Mouse (Mus musculus): Measurements from ENCODE around the gene Zfp747. TPM values are rescaled to one million over a fixed set of nuclear protein-coding genes. Genes with fewer than 3 reads are reported as not detected.

Zfp747 gene
- total RNA-seq, 1 experiment from 2014 or later: 8.7 TPM

- DNase-seq: no peak
Observed at GRCm38 (mm10) chr7:127333240-127333639, 42.6 kb downstream of the Zfp747 start.

GRCm38 (mm10) chr7:127326685-127327084 lies 49.2 kb downstream of the Zfp747 start:
- DNase-seq: no peak

DNA sequence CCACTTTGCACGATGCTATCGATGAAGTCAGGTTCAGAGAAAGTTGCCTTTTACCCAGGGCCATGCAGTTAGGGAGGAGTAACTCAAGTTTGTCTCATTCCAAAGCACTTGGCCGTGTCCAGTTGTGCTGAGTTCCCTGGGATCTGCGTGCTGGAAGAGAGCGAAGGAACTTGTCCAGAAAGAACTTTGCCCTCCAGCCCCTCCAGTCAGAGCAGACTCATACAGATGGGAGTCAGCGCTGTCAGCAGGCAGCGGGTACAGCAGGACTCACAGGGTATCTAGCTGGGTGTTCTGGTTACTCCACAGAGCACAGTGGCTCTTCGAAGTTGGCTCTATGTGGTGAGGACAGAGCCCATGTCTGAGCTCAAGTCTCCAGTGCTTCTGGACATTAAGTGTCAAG lies 50.3 kb downstream of the Zfp747 start:
- DNase-seq: no peak

DNA sequence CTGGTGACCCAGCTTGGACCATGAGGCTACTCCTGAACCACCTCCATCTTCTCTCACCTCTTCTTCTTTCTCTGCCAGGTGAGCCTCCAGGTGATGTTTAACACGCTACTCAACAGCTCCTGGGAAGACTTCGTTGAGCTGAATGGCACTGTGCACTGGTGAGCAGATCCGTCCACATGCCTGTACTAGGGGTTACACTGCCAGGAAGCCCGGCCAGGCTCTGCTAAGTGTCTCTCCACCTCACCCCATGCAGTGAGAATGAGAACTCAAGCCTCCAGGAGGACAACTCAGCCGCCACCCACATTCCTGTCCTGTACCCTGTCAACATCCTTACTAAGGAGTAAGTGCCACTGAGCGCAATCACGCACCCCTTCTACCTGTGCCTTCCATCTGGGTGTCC lies 50.9 kb downstream of the Zfp747 start:
- DNase-seq: no peak

Other genes with a start within 250 kb of the Zfp747 start
- gene Spn, start 238.2 kb downstream of the Zfp747 start, total RNA-seq (2021): 1.4 and 7.9 TPM in 2 replicates
- 50.9 and 55.4 TPM in 2 replicates for gene Cd2bp2, start 180.0 kb downstream of the Zfp747 start, total RNA-seq (2021)
- gene Tbc1d10b, start 167.6 kb downstream of the Zfp747 start, total RNA-seq (2021): 38.9 and 45.6 TPM in 2 replicates
- 4.3 and 4.9 TPM in 2 replicates for gene Mylpf, start 167.2 kb downstream of the Zfp747 start, total RNA-seq (2021)
- gene Zfp553, start 143.0 kb downstream of the Zfp747 start, total RNA-seq (2021): 10.0 and 13.8 TPM in 2 replicates
- 11.2 and 35.8 TPM in 2 replicates for gene Sept1, start 142.9 kb downstream of the Zfp747 start, total RNA-seq (2021)
- gene Zfp771, start 131.8 kb downstream of the Zfp747 start, total RNA-seq (2021): 25.9 and 28.1 TPM in 2 replicates
- 48.3 and 57.5 TPM in 2 replicates for gene Dctpp1, start 115.3 kb downstream of the Zfp747 start, total RNA-seq (2021)
- 147 and 187 TPM in 2 replicates for gene Sephs2, start 102.0 kb downstream of the Zfp747 start, total RNA-seq (2021)
- 2.2 and 8.8 TPM in 2 replicates for gene Itgal, start 79.8 kb downstream of the Zfp747 start, total RNA-seq (2021)
- 31.2 and 33.3 TPM in 2 replicates for gene Zfp768, start 30.5 kb downstream of the Zfp747 start, total RNA-seq (2021)
- 3.3 and 5.3 TPM in 2 replicates for gene 9130019O22Rik, start 11.1 kb upstream of the Zfp747 start, total RNA-seq (2021)
- 8.5 and 9.4 TPM in 2 replicates for gene E430018J23Rik, start 17.6 kb upstream of the Zfp747 start, total RNA-seq (2021)
- gene Zfp764, start 30.8 kb upstream of the Zfp747 start, total RNA-seq (2021): 6.4 and 6.8 TPM in 2 replicates
- gene Zfp688, start 46.0 kb upstream of the Zfp747 start, total RNA-seq (2021): 8.9 and 11.9 TPM in 2 replicates
- gene Zfp689, start 73.1 kb upstream of the Zfp747 start, total RNA-seq (2021): 3.5 and 5.0 TPM in 2 replicates
- gene Prr14, start 83.6 kb upstream of the Zfp747 start, total RNA-seq (2021): 42.0 and 51.8 TPM in 2 replicates
- gene Fbrs, start 103.1 kb upstream of the Zfp747 start, total RNA-seq (2021): 61.8 and 76.5 TPM in 2 replicates
- gene Srcap, start 135.9 kb upstream of the Zfp747 start, total RNA-seq (2021): 88.8 and 95.3 TPM in 2 replicates
- 21.9 and 23.8 TPM in 2 replicates for gene Gm42715, start 143.5 kb upstream of the Zfp747 start, total RNA-seq (2021)
- not detected in 2 replicates for gene Tmem265, start 185.3 kb upstream of the Zfp747 start, total RNA-seq (2021)
- 36.6 and 44.4 TPM in 2 replicates for gene Phkg2, start 197.3 kb upstream of the Zfp747 start, total RNA-seq (2021)
- 7.5 and 10.7 TPM in 2 replicates for gene Ccdc189, start 212.5 kb upstream of the Zfp747 start, total RNA-seq (2021)
- 56.0 and 62.8 TPM in 2 replicates for gene Rnf40, start 212.7 kb upstream of the Zfp747 start, total RNA-seq (2021)
- 21.6 and 26.4 TPM in 2 replicates for gene Zfp629, start 239.7 kb upstream of the Zfp747 start, total RNA-seq (2021)